Mouse (Mus musculus) cortical plate, adult 2 months (tissue): Measurements from ENCODE around the gene Gbx2. TPM values are rescaled to one million over a fixed set of nuclear protein-coding genes. Genes with fewer than 3 reads are reported as not detected.

Source experiments
- H3K27ac ChIP-seq: fragments of 200-500 bp; 2 replicates; pipeline ENCODE4 v1.5.1; 2012; ENCODE audit warnings: low read length, control low read depth, inconsistent platforms; ENCODE audit not compliant: insufficient read depth
- H3K4me1 ChIP-seq: fragments of 200-500 bp; 2 replicates; pipeline ENCODE4 v1.6.1; 2011; ENCODE audit warnings: low read length; ENCODE audit not compliant: control insufficient read depth, insufficient read depth
- H3K4me3 ChIP-seq: fragments of 200-500 bp; 2 replicates; pipeline ENCODE4 v1.5.1; 2011; ENCODE audit warnings: mild to moderate bottlenecking, low read length, control low read depth; ENCODE audit not compliant: insufficient read depth
- CTCF ChIP-seq: fragments of 200-500 bp; IDR thresholded peaks from 2 replicates; pipeline ENCODE4 v1.5.1; 2011; ENCODE audit warnings: mild to moderate bottlenecking, control low read depth, low read length; ENCODE audit not compliant: insufficient read depth; ENCODE audit errors: extremely low read depth
- POLR2A ChIP-seq: fragments of 200-500 bp; IDR thresholded peaks from 2 replicates; pipeline ENCODE4 v1.6.1; 2011; ENCODE audit warnings: mild to moderate bottlenecking, low read length, control low read depth; ENCODE audit not compliant: insufficient read depth; ENCODE audit errors: extremely low read depth
- polyA plus RNA-seq: library from polyadenylated mRNA; depleted of rRNA; stranded (reverse); fragments of >200 nt; gene quantifications from 2 replicates; pipeline ENCODE4 v1.2.3, GENCODE M21; 2012

Gbx2 gene
- polyA plus RNA-seq, 1 experiment: 0.13 TPM

GRCm38 (mm10) chr1:89935493-89936348, 4.7 kb upstream of the Gbx2 start:
- Histone ChIP-seq H3K4me1 (no peaks in the 10 kb centered on the region), H3K4me3 (no peak overlapping the region), H3K27ac (no peak overlapping the region)
- no peak for TF ChIP-seq POLR2A
- no peak for TF ChIP-seq CTCF

- TF ChIP-seq POLR2A: no peak
- no peak for TF ChIP-seq CTCF
- Histone ChIP-seq H3K4me1 (no peaks in the 10 kb centered on the region), H3K27ac (no peak overlapping the region), H3K4me3 (no peak overlapping the region)
These were observed 3.6 kb upstream of the Gbx2 start for GRCm38 (mm10) chr1:89934316-89935260.

- H3K4me1 ChIP-seq: no peaks in the 10 kb centered on the region
- no peak for TF ChIP-seq CTCF
- no peak for TF ChIP-seq POLR2A
- no peak overlapping the region for H3K4me3 ChIP-seq
- H3K27ac ChIP-seq: no peak overlapping the region
These were observed 2.8 kb upstream of the Gbx2 start for GRCm38 (mm10) chr1:89933786-89934185.

DNA sequence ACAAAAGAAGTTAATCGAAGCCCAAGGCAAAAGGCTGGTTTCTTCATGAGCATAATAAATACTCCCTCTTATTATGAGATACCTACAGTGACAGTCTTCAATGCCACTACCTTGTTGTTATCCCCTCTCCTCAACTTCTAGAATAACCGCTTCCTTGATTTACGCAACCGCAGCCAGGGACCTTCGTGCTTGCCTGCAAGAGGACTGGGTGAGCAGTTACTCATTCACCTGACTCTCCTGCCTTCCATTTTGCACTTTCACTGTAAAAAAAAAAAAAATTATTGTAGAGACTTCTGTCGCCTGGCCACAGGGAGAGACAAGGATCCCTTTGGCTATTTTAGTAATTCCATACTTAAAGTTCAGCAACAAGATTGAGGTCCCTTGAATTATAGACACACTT, 2.0 kb upstream of the Gbx2 start:
- H3K27ac ChIP-seq: no peak overlapping the region
- no peak for TF ChIP-seq CTCF
- TF ChIP-seq POLR2A: no peak
- no peak overlapping the region for H3K4me3 ChIP-seq
- no peaks in the 10 kb centered on the region for H3K4me1 ChIP-seq

DNA sequence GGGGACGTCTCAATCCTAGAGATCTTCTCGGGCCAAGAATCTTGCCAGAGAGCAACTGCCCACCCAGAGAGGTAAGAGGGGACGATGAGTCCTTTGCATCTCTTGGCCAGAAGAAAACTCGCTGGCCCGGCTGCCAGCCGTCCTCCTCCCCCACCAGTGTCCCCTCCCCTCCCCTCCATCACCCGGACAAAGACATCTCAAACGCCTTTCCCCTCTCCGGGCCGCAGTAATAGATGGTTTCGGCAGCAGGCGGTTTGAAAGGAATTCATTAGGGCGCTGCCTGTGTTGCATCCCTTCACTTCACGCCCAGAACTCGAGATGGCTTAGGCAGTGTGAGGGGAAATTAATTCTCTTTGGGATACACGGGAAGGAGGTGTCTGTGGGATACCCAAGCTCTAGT, 1.6 kb upstream of the Gbx2 start:
- H3K4me3 ChIP-seq: no peak overlapping the region
- no peak overlapping the region for H3K27ac ChIP-seq
- H3K4me1 ChIP-seq: no peaks in the 10 kb centered on the region
- no peak for TF ChIP-seq POLR2A
- no peak for TF ChIP-seq CTCF

- Histone ChIP-seq H3K4me1 (no peaks in the 10 kb centered on the region), H3K4me3 (no peak overlapping the region), H3K27ac (no peak overlapping the region)
- TF ChIP-seq CTCF: no peak
- TF ChIP-seq POLR2A: no peak
These were observed 1.0 kb upstream of the Gbx2 start for GRCm38 (mm10) chr1:89932021-89932423.

- no peaks in the 10 kb centered on the region for H3K4me1 ChIP-seq
- H3K4me3 ChIP-seq: no peak overlapping the region
- TF ChIP-seq CTCF (no peak), POLR2A (no peak)
- H3K27ac ChIP-seq: no peak overlapping the region
These were observed 428 bp downstream of the Gbx2 start for GRCm38 (mm10) chr1:89930551-89930950.

DNA sequence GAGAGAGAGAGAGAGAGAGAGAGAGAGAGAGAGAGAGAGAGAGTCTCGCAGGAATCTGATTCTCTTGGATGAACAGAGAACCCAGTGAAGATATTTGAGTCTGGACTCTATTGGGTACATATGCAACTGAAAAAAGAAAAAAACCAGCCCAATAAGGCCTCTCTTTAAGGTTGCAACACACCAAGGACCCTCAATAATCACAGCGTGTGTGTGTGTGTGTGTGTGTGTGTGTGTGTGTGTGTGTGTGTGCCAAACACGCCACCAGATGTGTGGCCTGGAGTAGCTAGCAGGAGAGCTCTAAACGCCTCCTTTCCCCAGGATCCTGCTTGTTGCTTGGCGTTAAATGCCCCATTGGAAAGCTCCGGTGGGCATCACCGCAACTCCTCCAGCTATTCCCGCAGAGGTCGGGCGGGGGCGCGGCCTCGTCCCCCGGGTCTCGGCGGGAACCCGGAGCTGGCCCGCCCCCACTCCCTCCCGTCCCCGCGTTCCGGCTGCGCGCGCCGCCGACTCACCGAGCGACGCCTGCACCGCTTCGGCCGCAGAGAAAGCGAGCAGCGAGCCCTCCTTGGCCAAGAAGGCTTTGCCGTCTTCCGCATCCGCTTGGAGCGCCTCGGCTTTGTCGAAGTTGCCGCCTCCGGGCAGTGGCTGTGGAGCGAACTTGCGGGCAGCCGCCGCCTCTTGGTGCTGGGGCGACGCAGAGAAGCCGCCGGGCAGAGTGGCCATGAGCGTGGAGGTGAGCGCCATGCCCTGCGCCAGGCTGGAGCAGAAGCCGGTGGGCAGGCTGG, 1.1 kb downstream of the Gbx2 start:
- Histone ChIP-seq H3K27ac (no peak overlapping the region), H3K4me3 (no peak overlapping the region), H3K4me1 (no peaks in the 10 kb centered on the region)
- no peak for TF ChIP-seq POLR2A
- TF ChIP-seq CTCF: no peak

- Histone ChIP-seq H3K4me3 (no peak overlapping the region), H3K27ac (no peak overlapping the region), H3K4me1 (no peaks in the 10 kb centered on the region)
- no peak for TF ChIP-seq CTCF
- no peak for TF ChIP-seq POLR2A
These were observed 1.8 kb downstream of the Gbx2 start for GRCm38 (mm10) chr1:89929181-89929580.
